Mouse (Mus musculus): ENCODE measurements around the gene Chpt1. TPM values are rescaled to one million over a fixed set of nuclear protein-coding genes. Genes with fewer than 3 reads are reported as not detected.

Gene Chpt1
- polyA plus RNA-seq, 1 experiment from 2014 or later, result 32.8 TPM

DNA sequence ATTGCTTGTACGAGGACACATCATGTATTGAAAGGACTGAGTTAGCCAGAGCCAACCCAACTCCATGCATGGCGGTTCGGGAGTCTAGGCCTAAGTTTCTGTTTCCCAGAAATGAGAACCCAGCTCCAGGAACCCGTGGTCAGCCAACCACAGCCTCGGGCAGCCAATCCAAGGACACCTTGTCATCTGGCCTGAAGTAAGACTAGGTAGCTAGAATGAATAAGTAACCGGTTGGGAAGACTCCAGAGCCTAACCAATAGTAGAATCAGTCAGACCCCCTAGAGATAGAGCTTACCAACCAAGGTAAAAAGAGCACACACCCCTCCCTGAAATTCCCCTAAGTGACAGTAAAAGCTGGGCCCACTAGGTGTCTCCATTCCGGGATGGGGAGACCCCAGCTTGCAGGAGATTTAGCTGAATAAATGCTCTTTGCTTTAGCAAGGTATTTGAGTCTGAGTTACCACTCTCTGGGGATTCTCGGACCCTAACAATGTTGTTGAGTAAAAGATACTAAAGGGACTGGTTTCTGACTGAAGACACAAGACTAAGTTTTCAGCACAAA is 9.8 kb upstream of the Chpt1 start:
- H3K36me3 ChIP-seq (ENCODE audit: insufficient read depth, low read length), result no peaks in the 10 kb centered on the region
- H3K4me2 ChIP-seq (replicated peaks; ENCODE audit: low read depth, low read length), result no peak overlapping the region
- no peak for ATAC-seq (ENCODE audit: low FRiP score, low TSS enrichment)
- H3K9me3 ChIP-seq (ENCODE audit: low read length), result no peaks in the 10 kb centered on the region
- 0 out of 2 replicates have a peak, but pooled peaks cover 5% of the 10 kb centered on the region for H3K4me1 ChIP-seq (ENCODE audit: insufficient read depth, low read length)
- no peaks in the 10 kb centered on the region for H3K27me3 ChIP-seq (ENCODE audit: insufficient read depth, low read length)
- H3K9ac ChIP-seq (replicated peaks; ENCODE audit: low read length), result no peak overlapping the region
- H3K4me3 ChIP-seq (ENCODE audit: low read length), result no peak overlapping the region
- WGBS, result 72% methylated on average over 8 of the region's 8 CpGs
- H3K27ac ChIP-seq (ENCODE audit: low read length), result no peak overlapping the region

DNA sequence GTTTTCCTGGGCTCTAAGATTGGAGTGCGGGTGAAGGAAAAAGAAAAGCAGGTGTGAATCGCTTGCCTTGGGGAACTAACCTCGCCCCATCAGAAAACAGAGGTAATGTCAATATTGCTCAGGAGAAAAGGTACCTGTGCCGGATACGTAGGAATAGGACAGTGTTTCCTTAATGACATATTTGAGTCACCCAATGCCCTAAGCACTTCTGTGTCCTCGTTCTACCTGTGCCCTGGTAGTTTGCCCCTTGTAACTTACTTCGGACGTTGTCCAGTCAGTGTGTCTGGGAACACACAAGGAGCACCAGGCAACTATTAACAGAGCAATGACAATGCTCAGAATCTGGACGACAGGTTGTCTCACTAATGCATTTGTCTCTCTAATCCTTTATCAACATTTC is 7.5 kb upstream of the Chpt1 start:
- Histone ChIP-seq H3K4me1 (ENCODE audit: insufficient read depth, low read length) (0 out of 2 replicates have a peak, but pooled peaks cover 5% of the 10 kb centered on the region), H3K9me3 (ENCODE audit: low read length) (no peaks in the 10 kb centered on the region), H3K4me3 (ENCODE audit: low read length) (no peak overlapping the region), H3K4me2 (replicated peaks; ENCODE audit: low read depth, low read length) (no peak overlapping the region), H3K27me3 (ENCODE audit: insufficient read depth, low read length) (no peaks in the 10 kb centered on the region), H3K36me3 (ENCODE audit: insufficient read depth, low read length) (no peaks in the 10 kb centered on the region), H3K27ac (ENCODE audit: low read length) (no peak overlapping the region), H3K9ac (replicated peaks; ENCODE audit: low read length) (no peak overlapping the region)
- no peak; the same call in 1 of the 2 replicates for ATAC-seq (ENCODE audit: low FRiP score, low TSS enrichment)
- WGBS, result 87% methylated on average over 9 of the region's 9 CpGs

DNA sequence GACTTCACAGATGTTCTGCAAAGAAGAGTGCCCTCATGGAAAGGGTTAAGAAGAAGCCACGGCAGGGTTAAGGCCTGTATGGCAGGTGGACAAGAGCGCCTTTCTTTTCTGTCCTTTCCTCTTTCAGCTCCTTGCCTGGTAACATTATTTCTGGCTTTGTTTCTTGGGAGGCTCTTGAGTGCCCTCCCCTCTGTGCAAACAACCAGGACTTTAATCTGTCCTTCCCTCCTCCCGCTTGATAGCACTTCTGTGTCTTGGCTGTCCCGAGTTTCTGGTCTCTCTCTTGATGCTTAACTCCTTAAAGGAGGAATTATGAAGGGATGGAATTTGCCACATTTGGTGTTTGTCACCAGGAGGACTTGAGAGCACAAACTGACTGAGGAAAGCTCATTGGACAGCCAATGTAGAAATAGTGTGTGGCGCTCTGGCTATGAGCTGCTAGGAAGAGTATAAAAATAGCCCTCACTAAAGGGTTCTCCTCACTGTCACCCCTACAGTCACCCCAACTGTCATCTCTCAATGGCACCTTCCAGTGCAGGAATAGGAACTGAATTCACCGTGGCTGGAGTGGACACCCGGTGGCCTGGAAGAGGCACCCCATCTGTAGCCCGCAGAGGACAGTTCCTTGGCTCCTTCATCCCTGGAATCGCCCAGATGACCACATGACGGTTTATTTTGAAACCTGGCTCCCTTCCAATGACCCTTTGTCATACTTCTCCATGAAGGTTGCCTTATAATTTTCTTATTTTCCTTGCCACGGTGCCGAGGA is 6.8 kb upstream of the Chpt1 start:
- H3K27ac ChIP-seq (ENCODE audit: low read length), result no peak overlapping the region
- no peaks in the 10 kb centered on the region for H3K9me3 ChIP-seq (ENCODE audit: low read length)
- H3K4me3 ChIP-seq (ENCODE audit: low read length), result no peak overlapping the region
- no peaks in the 10 kb centered on the region for H3K36me3 ChIP-seq (ENCODE audit: insufficient read depth, low read length)
- WGBS, result 71% methylated on average over 12 of the region's 12 CpGs
- no peaks in the 10 kb centered on the region for H3K27me3 ChIP-seq (ENCODE audit: insufficient read depth, low read length)
- H3K4me1 ChIP-seq (ENCODE audit: insufficient read depth, low read length), result 0 out of 2 replicates have a peak, but pooled peaks cover 5% of the 10 kb centered on the region
- no peak overlapping the region for H3K4me2 ChIP-seq (replicated peaks; ENCODE audit: low read depth, low read length)
- ATAC-seq (ENCODE audit: low FRiP score, low TSS enrichment), result 0 out of 2 replicates have a peak, but pooled peaks have one; percentile 46
- no peak overlapping the region for H3K9ac ChIP-seq (replicated peaks; ENCODE audit: low read length)

DNA sequence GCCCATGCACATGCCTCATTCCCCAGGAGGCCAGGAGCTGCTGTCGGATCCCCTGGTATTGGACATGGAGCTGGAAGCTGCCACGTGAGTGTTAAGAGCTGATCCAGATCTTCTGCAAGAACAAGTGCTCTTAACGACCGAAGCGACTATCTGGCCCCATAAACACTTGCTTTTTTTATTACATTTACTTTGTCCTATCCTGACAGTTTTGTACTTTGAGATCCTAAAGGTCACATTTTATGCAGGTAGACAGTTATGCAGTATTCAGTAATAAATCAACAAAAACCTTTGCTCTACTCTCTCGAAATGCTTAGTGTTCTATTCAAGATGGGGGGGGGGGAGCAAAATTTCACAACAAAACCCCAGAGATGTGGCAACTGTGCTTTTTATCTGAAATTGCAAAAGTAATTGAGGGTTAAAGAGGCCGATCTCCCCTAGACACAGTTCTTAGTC is 3.8 kb upstream of the Chpt1 start:
- H3K9ac ChIP-seq (replicated peaks; ENCODE audit: low read length), result no peak overlapping the region
- H3K4me1 ChIP-seq (ENCODE audit: insufficient read depth, low read length), result peaks cover 12% of the 10 kb centered on the region
- H3K4me3 ChIP-seq (ENCODE audit: low read length), result no peak overlapping the region
- 62% methylated on average over 7 of the region's 7 CpGs for WGBS
- H3K27ac ChIP-seq (ENCODE audit: low read length), result no peak overlapping the region
- no peaks in the 10 kb centered on the region for H3K9me3 ChIP-seq (ENCODE audit: low read length)
- H3K27me3 ChIP-seq (ENCODE audit: insufficient read depth, low read length), result no peaks in the 10 kb centered on the region
- H3K4me2 ChIP-seq (replicated peaks; ENCODE audit: low read depth, low read length), result no peak overlapping the region
- H3K36me3 ChIP-seq (ENCODE audit: insufficient read depth, low read length), result no peaks in the 10 kb centered on the region
- no peak for ATAC-seq (ENCODE audit: low FRiP score, low TSS enrichment)

DNA sequence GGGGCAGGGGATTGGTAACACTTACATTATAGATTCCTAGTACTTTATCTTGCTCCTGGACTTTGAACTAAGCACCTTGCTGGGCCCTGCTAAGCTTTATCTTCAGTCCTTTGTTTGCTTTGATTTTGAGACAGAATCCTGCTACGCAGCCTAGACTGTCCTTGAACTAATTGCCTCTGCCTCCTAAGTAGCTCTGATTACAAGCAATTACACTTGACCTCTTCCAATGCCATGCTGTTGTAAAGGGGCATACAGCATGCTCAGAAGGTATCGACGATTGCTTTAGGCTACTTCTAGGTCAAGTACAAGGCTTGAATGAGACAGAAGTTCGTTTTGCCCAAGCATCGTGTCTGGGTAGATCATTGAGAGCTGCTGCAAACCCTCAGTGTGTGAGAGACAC is 1.4 kb upstream of the Chpt1 start:
- no peak overlapping the region for H3K4me3 ChIP-seq (ENCODE audit: low read length)
- ATAC-seq (ENCODE audit: low FRiP score, low TSS enrichment), result no peak
- no peaks in the 10 kb centered on the region for H3K36me3 ChIP-seq (ENCODE audit: insufficient read depth, low read length)
- H3K27me3 ChIP-seq (ENCODE audit: insufficient read depth, low read length), result no peaks in the 10 kb centered on the region
- H3K4me2 ChIP-seq (replicated peaks; ENCODE audit: low read depth, low read length), result no peak overlapping the region
- H3K4me1 ChIP-seq (ENCODE audit: insufficient read depth, low read length), result peaks cover 36% of the 10 kb centered on the region
- no peak overlapping the region for H3K27ac ChIP-seq (ENCODE audit: low read length)
- H3K9ac ChIP-seq (replicated peaks; ENCODE audit: low read length), result no peak overlapping the region
- WGBS, result 71% methylated on average over 5 of the region's 5 CpGs
- H3K9me3 ChIP-seq (ENCODE audit: low read length), result no peaks in the 10 kb centered on the region

DNA sequence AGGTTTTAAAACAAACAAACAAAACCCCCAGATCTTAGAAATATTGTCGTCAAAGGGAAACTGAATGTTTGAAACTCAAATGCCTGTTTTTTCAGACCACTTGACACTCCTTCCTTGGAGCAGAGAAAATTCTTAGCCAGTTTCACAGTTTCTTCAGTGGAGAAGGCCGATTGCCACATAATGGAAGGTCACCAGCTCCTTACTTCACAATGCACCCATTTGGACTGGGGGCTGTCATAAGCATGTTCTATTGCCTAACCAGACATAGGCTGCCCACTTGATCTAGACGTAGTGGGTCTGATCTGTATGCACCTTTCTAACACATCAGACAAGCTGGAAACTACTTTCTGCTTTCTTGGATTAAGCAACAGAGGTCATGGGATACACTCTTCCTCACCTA is 608 bp upstream of the Chpt1 start:
- no peak for ATAC-seq (ENCODE audit: low FRiP score, low TSS enrichment)
- 56% methylated on average over 3 of the region's 3 CpGs for WGBS
- Histone ChIP-seq H3K27ac (ENCODE audit: low read length) (peak overlapping the region; percentile 66), H3K27me3 (ENCODE audit: insufficient read depth, low read length) (no peaks in the 10 kb centered on the region), H3K4me2 (replicated peaks; ENCODE audit: low read depth, low read length) (peak overlapping the region; percentile 75), H3K9me3 (ENCODE audit: low read length) (no peaks in the 10 kb centered on the region), H3K4me1 (ENCODE audit: insufficient read depth, low read length) (peaks cover 42% of the 10 kb centered on the region), H3K9ac (replicated peaks; ENCODE audit: low read length) (peak overlapping the region; percentile 53; the same call in 1 of the 2 replicates), H3K36me3 (ENCODE audit: insufficient read depth, low read length) (no peaks in the 10 kb centered on the region), H3K4me3 (ENCODE audit: low read length) (peak overlapping the region; percentile 86; the same call in 1 of the 2 replicates)

DNA sequence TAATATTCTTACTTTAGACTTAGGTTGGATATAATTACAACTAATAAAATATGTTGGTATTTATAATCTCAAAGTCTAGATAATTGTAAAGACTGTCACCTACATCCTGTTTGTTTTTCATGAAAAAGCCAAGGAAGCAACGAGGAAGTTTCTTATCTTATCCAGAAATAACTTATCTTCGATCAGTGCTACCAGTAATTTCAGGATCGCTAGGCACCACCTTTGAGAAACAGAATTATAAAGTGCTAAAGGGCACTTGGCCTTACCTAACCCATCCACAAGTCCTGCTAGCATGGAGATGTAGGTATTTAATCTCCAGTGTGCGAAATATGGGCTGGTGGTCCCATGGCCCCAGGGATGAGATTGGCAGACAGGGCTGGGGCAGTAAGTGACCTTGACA is 954 bp downstream of the Chpt1 start:
- Histone ChIP-seq H3K4me1 (ENCODE audit: insufficient read depth, low read length) (peaks cover 42% of the 10 kb centered on the region), H3K4me3 (ENCODE audit: low read length) (peak overlapping the region; percentile 86), H3K9ac (replicated peaks; ENCODE audit: low read length) (peak overlapping the region; percentile 89), H3K27ac (ENCODE audit: low read length) (peak overlapping the region; percentile 82), H3K4me2 (replicated peaks; ENCODE audit: low read depth, low read length) (peak overlapping the region; percentile 75), H3K36me3 (ENCODE audit: insufficient read depth, low read length) (no peaks in the 10 kb centered on the region), H3K9me3 (ENCODE audit: low read length) (no peaks in the 10 kb centered on the region), H3K27me3 (ENCODE audit: insufficient read depth, low read length) (no peaks in the 10 kb centered on the region)
- WGBS, result 29% methylated on average over 4 of the region's 4 CpGs
- ATAC-seq (ENCODE audit: low FRiP score, low TSS enrichment), result no peak; the same call in 1 of the 2 replicates

DNA sequence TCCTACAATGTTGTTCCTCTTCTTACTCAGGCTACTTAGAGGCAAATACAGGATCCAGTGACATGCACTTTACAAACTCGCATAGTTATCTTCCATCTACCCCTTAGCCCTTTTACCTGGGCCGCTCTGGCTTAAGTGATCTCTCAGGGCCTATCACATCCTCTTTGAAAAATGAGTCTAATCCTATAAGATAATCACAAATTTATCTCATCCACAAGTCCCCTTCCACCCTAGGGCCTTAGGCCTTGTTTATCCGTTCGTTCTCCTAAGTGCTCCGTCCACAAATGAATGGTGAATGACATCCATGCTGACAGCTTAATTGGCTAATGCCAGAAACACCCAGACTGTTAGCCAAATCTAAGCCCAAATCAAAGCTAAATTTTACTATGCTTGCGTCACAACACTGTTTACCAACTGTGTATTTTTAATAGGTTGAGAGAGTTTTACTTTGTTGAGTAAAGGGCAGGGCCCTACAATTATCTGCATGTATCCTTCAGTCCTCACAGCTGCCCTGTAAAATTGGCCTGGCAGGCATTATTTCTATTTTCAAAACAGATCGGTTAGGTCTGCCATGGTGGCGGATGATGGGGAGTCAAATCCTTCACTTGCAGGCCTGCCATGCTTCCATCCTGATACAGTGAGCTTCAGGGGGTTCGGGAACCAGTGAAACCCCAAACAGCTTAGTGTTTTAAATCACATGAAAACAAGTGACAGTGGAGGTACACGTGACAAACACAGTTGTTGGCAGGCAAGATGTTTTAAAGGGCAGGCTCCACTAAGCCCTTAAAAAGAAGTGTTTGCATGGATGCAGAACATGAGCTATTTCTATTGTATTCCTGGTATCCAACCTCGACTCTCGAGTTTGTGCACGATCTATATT is 1.7 kb downstream of the Chpt1 start:
- H3K27ac ChIP-seq (ENCODE audit: low read length), result peak overlapping the region; percentile 70
- no peaks in the 10 kb centered on the region for H3K9me3 ChIP-seq (ENCODE audit: low read length)
- H3K4me3 ChIP-seq (ENCODE audit: low read length), result peak overlapping the region; percentile 86
- ATAC-seq (ENCODE audit: low FRiP score, low TSS enrichment), result no peak
- 0 out of 2 replicates have a peak overlapping the region, but pooled peaks have one; percentile 18 for H3K9ac ChIP-seq (replicated peaks; ENCODE audit: low read length)
- no peaks in the 10 kb centered on the region for H3K36me3 ChIP-seq (ENCODE audit: insufficient read depth, low read length)
- H3K4me2 ChIP-seq (replicated peaks; ENCODE audit: low read depth, low read length), result peak overlapping the region; percentile 75
- no peaks in the 10 kb centered on the region for H3K27me3 ChIP-seq (ENCODE audit: insufficient read depth, low read length)
- H3K4me1 ChIP-seq (ENCODE audit: insufficient read depth, low read length), result peaks cover 44% of the 10 kb centered on the region
- 60% methylated on average over 13 of the region's 13 CpGs for WGBS

DNA sequence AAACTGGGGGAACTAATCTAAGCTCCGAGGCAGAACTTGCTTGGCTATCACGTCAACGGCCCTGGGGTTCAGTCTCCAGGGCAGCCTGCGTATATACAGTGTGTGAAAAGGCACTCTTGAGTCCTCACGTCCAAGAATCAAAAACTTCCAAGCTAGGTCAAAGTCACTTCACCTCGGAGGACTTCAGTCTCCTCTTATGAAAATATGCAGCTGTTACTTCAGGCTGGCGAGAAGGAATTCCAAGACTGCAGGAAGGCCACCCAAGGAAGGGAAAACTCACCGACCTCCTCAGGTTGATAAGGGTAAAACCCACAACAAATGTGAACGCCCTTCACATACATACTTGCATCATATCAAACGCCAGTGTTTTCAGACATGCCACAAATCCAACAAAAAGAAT is 2.5 kb downstream of the Chpt1 start:
- Histone ChIP-seq H3K4me3 (ENCODE audit: low read length) (0 out of 2 replicates have a peak overlapping the region, but pooled peaks have one; percentile 86), H3K9ac (replicated peaks; ENCODE audit: low read length) (0 out of 2 replicates have a peak overlapping the region, but pooled peaks have one; percentile 18), H3K27me3 (ENCODE audit: insufficient read depth, low read length) (no peaks in the 10 kb centered on the region), H3K4me2 (replicated peaks; ENCODE audit: low read depth, low read length) (peak overlapping the region; percentile 75), H3K36me3 (ENCODE audit: insufficient read depth, low read length) (no peaks in the 10 kb centered on the region), H3K4me1 (ENCODE audit: insufficient read depth, low read length) (peaks cover 50% of the 10 kb centered on the region), H3K27ac (ENCODE audit: low read length) (peak overlapping the region; percentile 70; the same call in 1 of the 2 replicates), H3K9me3 (ENCODE audit: low read length) (no peaks in the 10 kb centered on the region)
- no peak for ATAC-seq (ENCODE audit: low FRiP score, low TSS enrichment)
- 43% methylated on average over 10 of the region's 10 CpGs for WGBS

Data from kidney, embryonic 16.5 days (tissue).